Mouse (Mus musculus) bone marrow macrophage, adult 2 months (primary cell): ENCODE measurements around the gene Siglecf.
"Not testable (repeated sequence)": the region's sequence is repeated elsewhere in the genome, so short reads cannot be mapped to it uniquely, and the experiment has no call there.

ENCODE experiments used
- CTCF ChIP-seq: IDR thresholded peaks from 2 replicates; pipeline ENCODE4 v1.5.1; 2012; ENCODE audit warnings: low read depth, mild to moderate bottlenecking, low read length, moderate library complexity
- POLR2A ChIP-seq: IDR thresholded peaks from 2 replicates; pipeline ENCODE4 v1.6.1; 2012; ENCODE audit warnings: mild to moderate bottlenecking, low read depth, low read length, borderline replicate concordance

DNA sequence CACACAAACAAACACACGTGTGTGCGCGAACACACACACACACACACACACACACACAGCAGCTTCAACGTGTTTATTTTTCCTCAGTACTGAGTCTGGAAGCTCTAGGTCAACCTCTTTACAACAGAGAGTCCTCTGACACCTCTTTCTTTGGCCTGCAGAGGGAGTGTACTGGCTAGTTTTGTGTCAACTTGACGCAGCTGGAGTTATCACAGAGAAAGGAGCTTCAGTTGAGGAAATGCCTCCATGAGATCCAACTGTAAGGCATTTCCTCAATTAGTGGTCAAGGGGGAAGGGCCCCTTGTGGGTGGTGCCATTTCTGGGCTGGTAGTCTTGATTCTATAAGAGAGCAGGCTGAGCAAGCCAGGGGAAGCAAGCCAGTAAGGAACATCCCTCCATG lies 1.5 kb upstream of the Siglecf start:
- TF ChIP-seq CTCF, POLR2A: not testable (repeated sequence)
